Mouse (Mus musculus): ENCODE measurements around the gene Sntg2. TPM values are rescaled to one million over a fixed set of nuclear protein-coding genes. Genes with fewer than 3 reads are reported as not detected.

The Sntg2 gene
- not detected in 2 replicates for total RNA-seq (2023)

DNA sequence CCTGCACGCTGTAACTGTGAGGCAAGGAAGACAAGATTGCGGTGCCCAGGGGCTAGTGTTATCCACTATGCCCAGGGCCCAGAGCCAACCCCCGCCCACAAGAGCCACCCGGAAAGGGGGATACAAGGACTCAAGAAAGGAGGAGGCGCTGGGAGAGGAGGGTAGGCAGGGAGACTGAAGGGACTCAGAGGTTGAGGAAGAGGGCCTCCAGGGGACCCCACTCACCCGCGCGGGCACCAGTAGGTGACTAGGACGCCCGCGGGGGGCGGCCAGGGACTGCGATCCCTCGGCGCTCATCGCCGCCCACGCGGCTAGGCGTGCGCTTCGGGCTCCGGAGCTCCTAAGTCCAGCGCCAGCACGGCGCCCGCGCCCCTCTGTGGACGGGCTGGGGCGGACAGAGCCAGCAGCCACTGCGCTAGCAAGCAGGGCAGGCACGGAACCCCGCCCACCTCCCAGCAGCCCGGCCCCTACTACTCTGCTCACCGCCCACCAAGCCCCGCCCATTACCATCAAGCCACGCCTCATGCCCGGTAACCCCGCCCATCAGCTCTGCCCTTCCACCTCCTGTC lies at the start of gene Sntg2:
Gene Sntg2, minus strand, starts transcription at position 443 of the 569 bp plus-strand sequence.

DNA sequence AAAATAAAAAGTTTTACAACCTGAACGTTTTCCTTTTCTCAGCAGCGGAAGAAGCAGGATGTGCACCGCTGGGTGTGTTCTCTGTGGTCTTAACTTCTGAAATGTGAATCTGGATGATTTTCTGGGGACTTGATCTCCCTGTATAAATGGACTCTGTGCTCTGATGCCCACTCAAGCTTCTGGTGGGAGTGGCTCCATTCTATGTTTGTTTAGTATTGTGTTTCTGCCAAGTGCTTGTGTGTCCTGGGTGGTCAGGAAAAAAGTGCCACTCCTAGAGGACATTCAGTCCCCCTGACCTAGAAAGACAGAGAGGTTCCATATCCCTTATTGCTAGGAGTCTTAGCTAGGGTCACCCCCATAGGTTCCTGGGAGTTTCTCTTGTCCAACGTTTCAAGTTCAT lies 240.7 kb downstream of the Sntg2 start, which contains the start of gene Tpo:
Gene Tpo, minus strand, starts transcription at position 101 of the 400 bp plus-strand sequence.

Other genes with a start within 250 kb of the Sntg2 start
- gene Tpo, start 240.8 kb downstream of the Sntg2 start, total RNA-seq (2023): not detected in 2 replicates
- gene Tmem18, start 211.1 kb upstream of the Sntg2 start, total RNA-seq (2023): 5.4 and 6.0 TPM in 2 replicates

Measured in neutrophil, adult 65 days (primary cell).